Mouse (Mus musculus): ENCODE measurements around the gene Ttc39a.

The Ttc39a gene

DNA sequence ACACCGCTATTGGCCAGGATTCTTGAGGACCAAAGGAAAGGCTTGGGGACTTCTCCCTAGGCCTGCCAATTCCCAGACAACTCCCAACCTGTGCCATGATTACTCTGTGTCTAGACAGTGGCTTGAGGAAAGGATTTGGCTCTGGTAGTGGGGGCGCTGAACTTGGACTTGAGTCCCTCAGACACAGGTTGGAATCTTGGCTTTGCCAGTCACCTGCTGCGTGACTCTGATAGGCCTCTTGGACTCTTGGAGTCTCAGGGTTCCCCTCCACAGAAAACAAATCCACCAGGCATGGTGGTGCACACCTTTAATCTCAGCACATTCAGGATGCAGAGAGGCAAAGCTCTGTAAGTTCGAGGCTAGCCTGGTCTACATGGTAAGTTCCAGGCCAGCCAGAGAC is 13.1 kb downstream of the Ttc39a start:
- in situ Hi-C loops (cut with MboI; ENCODE audit: unreplicated experiment in 2 of 2): no loop called here

DNA sequence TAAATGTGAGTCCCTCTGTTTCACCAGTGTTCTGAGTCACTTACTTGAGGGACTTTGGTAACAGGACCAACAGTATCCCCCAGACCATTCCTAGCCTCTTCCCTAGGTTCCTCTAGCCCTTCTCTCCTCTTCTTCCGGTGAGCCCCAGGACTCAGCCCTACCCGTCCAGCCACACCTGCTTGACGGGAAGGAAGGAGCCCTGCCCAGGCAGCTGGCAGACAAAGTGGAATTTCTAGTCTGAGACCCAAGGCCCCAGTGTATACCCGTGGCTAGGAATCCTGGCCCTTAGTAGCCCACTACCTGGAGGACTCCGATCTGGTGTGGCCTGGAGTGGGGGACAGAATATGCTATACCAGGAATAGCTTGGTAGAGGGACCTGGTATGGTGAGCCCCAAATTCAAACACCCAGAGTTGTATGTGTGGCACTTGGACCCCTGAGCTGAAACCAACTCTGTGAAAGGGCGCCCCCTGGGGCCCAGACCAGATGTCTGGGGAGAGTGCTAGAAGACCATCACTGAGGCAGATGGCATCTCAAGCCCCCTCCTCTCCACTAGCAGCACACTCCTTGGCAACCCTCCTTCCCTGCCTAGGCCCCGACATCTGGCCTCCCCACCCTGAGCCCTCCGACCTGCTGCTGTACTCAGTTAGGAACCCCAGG is 13.8 kb downstream of the Ttc39a start:
- in situ Hi-C loops (cut with MboI; ENCODE audit: unreplicated experiment in 2 of 2): no loop called here

DNA sequence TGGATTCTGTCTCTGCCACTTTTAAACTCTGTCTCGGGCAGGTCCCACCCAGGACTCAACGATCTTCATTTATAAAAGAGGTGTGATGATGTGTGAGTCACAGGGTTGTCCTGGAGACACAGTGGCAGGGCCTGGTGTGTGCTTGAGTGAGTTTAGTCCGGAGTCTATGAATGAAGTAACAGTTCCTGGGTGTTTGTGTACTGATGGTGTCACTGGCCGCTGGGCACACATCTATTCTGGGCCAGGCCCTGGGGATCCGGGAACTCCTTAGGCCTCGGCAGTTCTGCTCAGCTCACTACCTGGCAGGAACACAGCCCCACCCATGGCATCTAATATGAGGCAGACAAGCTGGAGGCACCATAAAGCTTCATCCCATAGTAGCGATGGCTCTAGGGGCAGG is 15.2 kb downstream of the Ttc39a start:
- in situ Hi-C loops (cut with MboI; ENCODE audit: unreplicated experiment in 2 of 2): no loop called here

DNA sequence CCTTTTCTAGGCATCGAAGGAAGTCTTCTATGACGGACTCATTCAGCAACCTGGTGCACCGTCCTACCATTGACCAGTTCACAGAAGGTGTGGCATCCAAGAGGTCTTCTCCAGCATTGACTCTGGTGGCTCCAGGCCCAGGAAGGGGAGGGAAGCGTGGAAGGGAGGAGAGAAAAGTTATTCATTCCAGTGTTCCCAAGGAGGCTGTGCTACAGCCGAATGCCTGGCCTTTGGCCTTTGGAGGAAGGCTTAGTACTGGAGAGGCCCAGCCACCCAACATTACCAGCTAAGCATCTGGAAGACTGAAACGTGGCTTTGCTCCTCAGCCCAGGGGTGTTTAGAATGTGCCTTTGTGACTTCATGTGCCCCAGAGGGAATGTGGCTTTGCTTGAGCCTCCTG is 16.0 kb downstream of the Ttc39a start:
- in situ Hi-C loops (cut with MboI; ENCODE audit: unreplicated experiment in 2 of 2): no loop called here

DNA sequence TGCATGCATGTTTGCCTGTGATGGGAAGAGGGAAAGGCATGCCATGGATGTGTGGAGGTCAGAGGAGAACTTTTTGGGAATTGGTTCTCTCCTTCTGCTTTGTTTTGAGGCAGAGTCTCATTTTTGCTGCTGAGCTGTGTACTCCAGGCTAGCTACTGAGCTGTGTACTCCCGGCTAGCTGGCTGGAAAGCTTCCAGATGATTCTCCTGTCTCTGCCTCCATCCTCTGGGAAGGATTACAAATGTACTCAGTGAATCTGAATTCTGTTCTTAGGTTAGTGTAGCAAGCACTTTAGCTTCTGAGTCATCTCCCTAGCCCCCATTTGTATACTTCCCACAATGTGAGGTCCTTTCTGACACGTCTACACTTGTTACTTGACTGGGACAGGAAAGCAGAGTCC is 17.0 kb downstream of the Ttc39a start:
- in situ Hi-C loops (cut with MboI; ENCODE audit: unreplicated experiment in 2 of 2): no loop called here

DNA sequence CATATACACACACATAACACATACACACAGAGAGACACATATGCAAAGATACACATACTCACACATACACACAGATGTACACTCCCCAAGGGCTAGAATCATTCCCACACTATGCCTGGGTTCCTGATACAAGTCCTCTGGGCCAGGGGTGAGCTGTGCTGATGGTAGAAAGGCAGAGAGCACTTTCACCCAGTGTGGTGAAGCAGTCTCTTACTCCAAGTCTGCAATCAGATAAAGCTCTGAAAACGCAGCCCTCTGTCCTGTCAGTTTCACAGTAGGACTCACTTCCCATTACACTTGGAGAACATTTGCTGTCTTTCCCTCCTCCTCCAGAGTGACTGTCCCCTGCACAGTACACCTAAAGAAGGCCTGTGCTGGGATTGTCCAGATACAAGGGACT is 20.6 kb downstream of the Ttc39a start:
- in situ Hi-C loops (cut with MboI; ENCODE audit: unreplicated experiment in 2 of 2): loop anchor here in 1 of 2 experiments (5.0 to 25.0 kb wide), 3 partner anchors 180 to 740 kb away; no protein-coding TSS in a partner anchor

DNA sequence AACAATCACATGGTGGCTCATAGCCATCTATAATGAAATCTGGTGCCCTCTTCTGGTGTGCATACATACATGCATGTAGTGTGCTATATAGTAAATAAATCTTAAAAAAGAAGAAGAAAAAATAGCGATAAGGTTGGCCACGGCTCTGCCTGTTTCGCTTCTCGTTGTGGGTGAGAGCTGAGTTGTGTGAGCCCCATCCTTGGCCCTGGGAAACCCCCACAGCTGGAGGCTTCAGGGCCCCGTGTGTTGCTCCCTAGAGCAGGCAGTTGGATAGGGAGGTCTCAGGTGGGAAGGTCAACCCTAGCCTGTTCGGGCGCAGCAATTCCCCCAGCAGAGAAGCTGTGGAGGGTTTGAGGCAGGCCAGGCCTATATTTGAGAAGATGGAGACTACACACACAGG is 23.8 kb downstream of the Ttc39a start:
- in situ Hi-C loops (cut with MboI; ENCODE audit: unreplicated experiment in 2 of 2): loop anchor here (5.0 to 25.0 kb wide), 5 partner anchors 145 to 743 kb away; no protein-coding TSS in a partner anchor

DNA sequence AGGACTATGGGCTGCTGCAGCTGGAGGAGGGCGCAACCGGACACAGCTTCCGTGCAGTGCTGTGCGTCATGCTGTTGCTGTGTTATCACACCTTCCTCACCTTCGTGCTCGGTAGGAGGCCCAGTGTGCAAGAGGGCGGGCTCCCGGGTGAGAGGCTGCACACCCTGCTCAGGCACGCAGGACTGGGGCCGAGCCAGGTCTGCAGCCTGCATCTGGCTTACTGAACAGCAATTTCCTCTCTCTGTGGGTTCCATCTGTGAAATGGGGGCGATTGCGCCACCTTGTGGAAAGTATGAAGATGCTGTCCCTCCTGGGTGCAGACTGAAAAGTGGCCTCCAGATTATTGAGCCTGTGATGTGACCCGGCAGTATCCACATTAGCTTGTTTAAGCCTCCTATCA is 24.4 kb downstream of the Ttc39a start:
- in situ Hi-C loops (cut with MboI; ENCODE audit: unreplicated experiment in 2 of 2): loop anchor here (5.0 to 25.0 kb wide), 5 partner anchors 144 to 744 kb away; no protein-coding TSS in a partner anchor

DNA sequence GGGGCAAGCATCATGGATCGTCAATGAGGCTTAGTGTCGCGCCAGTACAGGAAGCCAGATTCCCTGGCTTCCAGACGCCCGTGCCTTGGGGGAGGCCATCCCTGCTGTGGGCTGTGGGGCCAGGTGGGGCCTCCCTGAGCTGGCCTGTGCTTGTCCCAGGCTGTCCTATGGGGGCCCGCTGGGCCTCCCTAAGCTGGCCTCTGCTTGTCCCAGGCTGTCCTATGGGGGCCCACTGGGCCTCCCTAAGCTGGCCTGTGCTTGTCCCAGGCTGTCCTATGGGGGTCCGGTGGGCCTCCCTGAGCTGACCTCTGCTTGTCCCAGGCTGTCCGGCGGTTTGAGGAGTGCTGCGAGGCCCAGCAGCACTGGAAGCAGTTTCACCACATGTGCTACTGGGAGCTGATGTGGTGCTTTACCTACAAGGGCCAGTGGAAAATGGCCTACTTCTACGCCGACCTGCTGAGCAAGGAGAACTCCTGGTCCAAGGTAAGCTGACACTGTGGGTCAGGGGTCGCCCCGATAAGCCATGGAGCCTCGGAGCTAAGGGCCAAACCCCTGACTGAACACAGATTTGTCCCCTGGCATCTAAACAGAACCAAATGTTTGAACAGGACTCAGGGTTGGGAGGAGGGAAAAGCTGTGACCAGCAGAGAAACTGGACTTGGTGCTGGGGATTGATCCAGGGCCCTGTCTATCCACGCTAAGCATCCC is 26.4 kb downstream of the Ttc39a start:
- in situ Hi-C loops (cut with MboI; ENCODE audit: unreplicated experiment in 2 of 2): loop anchor here (5.0 to 25.0 kb wide), 5 partner anchors 142 to 746 kb away; no protein-coding TSS in a partner anchor

DNA sequence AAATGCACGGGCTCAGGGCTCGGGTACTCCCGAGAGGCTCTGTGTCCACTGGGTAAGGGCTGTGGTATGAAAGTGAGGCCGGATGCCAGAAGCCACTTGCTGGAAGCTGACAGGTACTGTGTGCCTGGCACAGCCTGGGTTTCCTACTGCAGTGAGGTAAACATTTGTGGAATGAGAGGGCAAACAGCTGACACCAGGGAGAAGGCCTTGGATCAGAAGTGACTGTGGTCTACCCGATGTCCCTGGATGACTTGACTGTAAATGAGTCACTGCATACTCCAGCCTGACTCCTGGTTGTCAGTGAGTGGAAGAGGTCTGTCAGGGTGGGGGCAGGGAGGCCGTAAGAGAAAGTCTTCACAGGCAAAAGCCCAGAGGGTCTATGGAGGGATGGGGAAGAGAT is 27.2 kb downstream of the Ttc39a start:
- in situ Hi-C loops (cut with MboI; ENCODE audit: unreplicated experiment in 2 of 2): loop anchor here (5.0 to 25.0 kb wide), 5 partner anchors 141 to 746 kb away; no protein-coding TSS in a partner anchor

DNA sequence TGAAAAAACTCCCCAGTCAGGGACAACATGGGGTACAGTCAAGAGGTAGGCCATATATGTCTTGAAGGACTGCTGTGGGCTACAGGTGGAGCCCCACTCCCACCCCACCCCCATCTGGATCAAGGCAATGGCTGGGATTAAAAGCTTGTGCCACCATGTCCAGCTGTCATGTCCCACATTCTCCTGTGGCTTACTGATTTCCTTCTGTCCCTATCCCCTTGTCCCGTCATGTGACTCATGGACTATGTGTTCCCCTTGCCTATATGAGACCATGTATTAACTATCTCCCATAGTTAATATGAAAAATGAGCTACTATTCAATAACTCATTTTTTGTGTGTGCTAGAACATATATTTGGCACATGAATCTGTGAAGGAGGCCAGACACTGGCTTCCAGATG is 27.8 kb downstream of the Ttc39a start:
- in situ Hi-C loops (cut with MboI; ENCODE audit: unreplicated experiment in 2 of 2): loop anchor here (5.0 to 25.0 kb wide), 5 partner anchors 141 to 747 kb away; no protein-coding TSS in a partner anchor

DNA sequence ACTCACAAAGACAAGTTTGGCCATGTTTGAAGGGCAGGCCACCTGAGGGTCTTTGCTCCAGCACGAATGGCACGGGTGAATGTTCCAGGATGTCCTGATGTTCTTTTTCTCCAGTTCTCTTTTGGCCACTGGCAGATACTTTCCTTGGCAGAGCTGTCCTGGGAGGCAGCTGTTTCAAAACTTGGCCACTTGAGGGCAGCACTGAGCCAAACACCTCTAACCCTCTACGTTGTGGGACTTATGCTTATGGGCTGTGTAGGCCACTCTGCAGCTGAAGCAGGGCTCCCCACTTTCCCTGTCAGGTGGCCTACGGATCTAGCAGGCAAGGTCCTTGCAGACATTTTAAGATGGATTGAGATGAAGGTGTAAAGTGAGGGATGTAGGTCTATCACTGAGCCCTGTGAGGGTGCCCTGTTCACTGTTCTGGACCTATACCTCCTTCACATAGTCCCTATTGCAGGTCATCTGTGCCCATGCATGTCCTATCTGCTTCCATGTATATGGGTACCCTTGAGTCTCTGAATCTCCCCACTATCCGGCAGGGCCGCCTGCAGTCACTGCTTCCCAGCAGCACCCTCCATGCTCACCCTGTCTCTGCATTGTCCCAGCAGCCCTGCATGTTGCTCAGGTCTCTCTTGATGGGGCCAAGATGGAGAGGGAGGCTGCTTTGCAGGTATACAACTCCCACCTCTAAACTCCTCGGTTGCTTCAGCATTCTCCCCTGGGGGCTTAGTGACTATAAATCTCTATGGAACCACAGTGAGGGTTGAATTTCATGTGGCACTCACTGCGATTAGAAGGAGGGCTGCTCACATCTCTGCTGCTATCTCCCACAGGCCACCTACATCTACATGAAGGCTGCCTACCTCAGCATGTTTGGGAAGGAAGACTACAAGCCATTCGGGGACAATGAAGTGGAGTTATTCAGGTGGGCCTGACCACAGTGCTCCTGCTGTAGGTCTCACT is 31.8 kb downstream of the Ttc39a start:
- in situ Hi-C loops (cut with MboI; ENCODE audit: unreplicated experiment in 2 of 2): loop anchor here (5.0 to 25.0 kb wide), 7 partner anchors 64 to 751 kb away; no protein-coding TSS in a partner anchor

DNA sequence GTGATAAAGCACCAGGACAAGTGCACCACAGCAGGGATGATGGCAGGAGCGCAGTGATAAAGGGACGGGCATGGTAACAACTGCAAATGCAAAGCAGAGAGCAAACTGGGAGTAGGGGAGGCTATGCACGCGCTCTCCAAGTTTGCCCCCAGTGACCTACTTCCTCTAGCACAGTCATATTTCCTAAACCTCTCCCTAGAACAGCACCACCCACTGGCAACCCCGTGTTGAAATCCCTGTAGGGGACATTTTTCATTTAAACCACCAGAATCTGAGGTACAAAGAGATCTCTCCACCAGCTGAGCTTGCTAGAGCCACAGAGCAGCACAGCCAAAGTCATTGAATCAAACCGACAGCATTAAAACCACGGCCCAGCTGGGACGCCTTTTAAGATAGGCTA is 32.7 kb downstream of the Ttc39a start:
- in situ Hi-C loops (cut with MboI; ENCODE audit: unreplicated experiment in 2 of 2): loop anchor here (5.0 to 25.0 kb wide), 7 partner anchors 63 to 752 kb away; no protein-coding TSS in a partner anchor

DNA sequence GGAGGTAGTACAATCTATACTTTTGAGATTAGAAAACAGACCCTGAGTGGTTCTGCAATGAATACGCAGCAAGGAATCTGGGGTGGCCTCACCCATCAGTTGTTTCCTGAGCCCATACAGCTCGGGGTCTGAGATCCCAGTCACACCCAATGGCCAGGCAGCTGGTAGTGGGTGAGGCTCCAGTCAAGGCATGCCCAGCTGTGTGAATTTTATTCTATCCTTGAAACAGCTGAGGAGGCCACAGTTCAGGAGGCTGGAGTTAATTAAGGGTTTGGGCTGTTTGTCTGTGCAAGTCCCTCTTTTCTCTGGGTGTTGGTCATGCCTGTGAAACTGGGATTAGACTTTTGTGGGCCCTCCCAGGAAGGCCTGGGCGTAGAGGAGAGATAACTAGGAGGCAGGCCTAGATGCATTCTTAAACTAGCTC is 33.4 kb downstream of the Ttc39a start:
- in situ Hi-C loops (cut with MboI; ENCODE audit: unreplicated experiment in 2 of 2): loop anchor here (5.0 to 25.0 kb wide), 8 partner anchors 62 to 753 kb away; no protein-coding TSS in a partner anchor

DNA sequence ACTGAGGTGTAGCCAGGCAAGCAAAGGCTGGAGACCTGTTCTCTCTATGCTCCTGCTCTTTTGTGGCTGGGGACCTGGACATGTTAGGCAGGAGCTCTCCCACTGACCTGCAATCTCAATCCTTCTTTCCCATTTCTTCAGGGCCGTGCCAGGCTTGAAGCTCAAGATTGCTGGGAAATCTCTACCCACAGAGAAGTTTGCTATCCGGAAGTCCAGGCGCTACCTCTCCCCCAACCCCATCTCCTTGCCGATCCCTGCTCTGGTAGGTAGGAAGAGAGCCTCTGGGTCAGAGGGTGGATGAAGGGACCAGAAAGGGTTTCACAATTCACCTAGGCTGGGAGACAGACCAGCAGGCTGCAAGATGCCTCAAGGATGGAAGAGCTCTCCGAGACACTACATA is 34.0 kb downstream of the Ttc39a start:
- in situ Hi-C loops (cut with MboI; ENCODE audit: unreplicated experiment in 2 of 2): loop anchor here in 1 of 2 experiments (5.0 to 25.0 kb wide), 3 partner anchors 272 to 753 kb away; no protein-coding TSS in a partner anchor

DNA sequence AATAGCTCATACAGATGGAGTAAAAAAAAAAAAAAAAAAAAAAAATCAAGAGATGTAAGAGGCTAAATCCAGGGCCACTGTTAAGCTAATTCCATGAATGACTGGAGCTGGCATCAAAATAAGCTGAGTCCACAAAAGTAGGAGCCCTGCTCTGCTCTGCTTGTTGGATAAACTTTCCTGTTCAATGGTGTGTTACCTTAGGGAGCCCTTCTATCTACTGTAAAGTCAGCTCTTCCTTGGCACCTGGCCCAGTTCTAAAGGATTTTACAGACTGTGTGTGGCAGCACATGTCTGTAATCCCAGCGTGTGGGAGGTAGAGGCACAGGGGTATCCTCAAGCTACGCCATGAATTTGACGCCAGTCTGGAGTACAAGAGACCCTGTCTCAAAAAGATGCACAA is 34.6 kb downstream of the Ttc39a start:
- in situ Hi-C loops (cut with MboI; ENCODE audit: unreplicated experiment in 2 of 2): loop anchor here in 1 of 2 experiments (5.0 to 25.0 kb wide), 3 partner anchors 271 to 754 kb away; no protein-coding TSS in a partner anchor

DNA sequence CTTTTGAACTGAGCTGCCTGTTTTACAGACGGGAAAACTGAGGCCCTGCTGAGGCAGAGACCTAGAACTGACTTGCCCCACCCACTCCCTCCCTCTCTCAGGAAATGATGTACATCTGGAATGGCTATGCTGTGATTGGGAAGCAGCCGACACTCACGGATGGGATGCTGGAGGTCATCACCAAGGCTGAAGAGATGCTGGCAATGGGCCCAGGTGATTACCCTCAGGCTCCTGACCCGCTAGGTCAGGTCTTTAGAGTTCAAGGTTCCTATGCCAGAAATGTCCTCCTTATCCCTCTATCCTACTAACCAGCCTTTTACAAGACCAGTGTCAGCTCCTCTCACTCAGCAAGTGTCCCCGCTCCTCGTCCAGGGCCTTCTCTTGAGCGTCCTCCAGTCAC is 35.7 kb downstream of the Ttc39a start:
- in situ Hi-C loops (cut with MboI; ENCODE audit: unreplicated experiment in 2 of 2): loop anchor here in 1 of 2 experiments (5.0 to 25.0 kb wide), 3 partner anchors 270 to 755 kb away; no protein-coding TSS in a partner anchor

DNA sequence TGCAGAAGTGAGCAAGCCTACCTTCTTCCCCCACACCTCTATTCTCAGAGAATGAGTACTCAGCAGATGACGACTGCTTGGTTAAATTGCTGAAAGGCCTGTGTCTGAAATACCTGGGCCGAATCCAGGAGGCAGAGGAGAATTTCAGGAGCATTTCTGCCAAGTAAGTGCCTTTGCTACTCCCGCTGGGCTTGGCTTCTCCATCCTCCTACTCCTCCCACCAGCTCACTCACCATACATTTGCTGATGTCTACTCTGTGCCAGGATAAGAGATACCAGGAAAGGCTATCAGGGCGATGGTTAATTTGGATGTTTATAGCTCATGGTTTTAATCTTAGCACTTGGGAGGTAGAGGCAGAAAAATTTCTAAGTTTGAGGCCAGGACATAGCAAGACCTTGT is 36.2 kb downstream of the Ttc39a start:
- in situ Hi-C loops (cut with MboI; ENCODE audit: unreplicated experiment in 2 of 2): loop anchor here in 1 of 2 experiments (5.0 to 25.0 kb wide), 3 partner anchors 270 to 755 kb away; no protein-coding TSS in a partner anchor

DNA sequence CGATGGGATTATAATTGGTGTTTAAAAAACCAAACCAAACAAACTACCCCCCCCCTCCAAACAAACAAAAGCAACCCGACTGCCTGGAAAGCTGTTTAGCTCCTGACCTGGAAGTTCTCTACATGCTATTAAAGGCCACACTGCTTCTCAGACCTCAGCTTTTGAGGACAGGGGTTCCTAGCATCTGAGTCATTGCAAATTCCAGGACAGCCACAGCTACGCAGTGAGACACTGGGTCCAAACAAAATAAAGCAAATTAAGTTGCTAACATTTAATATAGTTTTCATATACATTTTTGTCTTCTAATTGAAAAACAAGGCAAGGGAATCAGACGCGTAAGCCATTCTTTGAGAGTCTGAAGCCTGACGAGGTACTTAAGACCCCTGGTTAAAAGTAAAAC is 38.0 kb downstream of the Ttc39a start:
- in situ Hi-C loops (cut with MboI; ENCODE audit: unreplicated experiment in 2 of 2): loop anchor here in 1 of 2 experiments (5.0 to 25.0 kb wide), 3 partner anchors 268 to 757 kb away; no protein-coding TSS in a partner anchor

DNA sequence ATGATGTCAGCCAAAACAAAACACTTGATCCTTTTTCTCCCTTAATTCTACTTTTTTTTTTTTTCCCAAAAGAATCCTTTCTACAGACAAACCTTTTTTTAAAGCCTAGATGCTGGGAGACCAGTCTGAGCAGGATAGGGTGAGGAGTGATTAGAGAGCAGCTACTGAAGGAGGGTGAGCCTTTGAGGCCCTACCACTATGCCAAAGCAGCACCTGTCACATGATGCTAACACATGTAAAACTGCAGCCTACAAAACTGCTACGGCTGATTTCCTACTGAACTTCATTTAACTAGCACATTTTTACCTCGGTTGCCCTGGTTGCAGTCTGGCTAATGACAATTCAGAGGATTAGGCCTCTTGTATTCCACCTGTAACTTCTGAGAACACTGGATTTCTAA is 38.5 kb downstream of the Ttc39a start:
- in situ Hi-C loops (cut with MboI; ENCODE audit: unreplicated experiment in 2 of 2): loop anchor here in 1 of 2 experiments (5.0 to 25.0 kb wide), 3 partner anchors 267 to 758 kb away; no protein-coding TSS in a partner anchor
